Mouse (Mus musculus) retina, embryonic 14.5 days (tissue): ENCODE data around the gene Gabrd.

Experiments
- DNase-seq: peaks from one replicate; pipeline ENCODE4 v3.0.0-alpha.2; 2015; ENCODE audit warnings: low spot score

The Gabrd gene

DNA sequence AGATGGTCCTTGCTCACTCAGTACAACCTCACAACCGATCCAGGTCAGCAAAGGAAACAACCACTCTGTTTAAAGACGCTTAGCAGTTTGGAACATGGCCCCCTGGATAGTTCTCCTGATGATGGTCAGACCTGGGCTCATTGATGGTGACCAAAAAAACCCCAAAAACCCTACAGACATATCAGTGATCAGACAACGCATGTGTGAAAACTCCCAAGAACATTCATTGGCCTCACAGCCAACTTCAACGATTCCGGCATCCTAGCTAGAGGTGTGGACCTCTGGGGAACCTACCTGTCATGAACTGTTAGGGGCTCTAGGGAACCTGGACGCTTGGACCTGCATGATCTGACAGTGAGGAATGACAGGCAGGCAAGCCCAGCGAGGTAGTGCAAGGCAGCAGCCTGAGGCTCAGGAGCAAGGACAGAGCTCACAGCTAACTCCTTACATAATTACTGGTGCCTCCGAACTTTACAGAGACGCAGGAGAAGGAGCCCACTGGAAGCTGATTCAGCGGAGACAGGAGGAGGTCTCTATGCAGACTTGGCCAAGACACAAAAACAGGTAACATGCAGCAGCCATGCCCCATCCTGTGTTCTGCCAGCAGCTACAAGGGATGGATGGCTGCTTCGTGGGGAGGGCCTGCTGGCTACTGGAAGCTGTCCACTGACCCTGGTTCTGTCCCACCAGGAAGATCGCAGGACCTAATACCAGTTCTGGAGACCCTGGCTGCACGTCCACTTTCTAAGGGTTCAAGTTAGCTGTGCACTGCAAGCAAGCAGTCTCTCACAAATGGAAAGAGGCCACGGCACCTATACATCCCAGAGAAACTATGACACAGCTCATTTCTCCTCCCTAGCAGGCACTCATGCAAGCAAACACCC, 54.3 kb downstream of the Gabrd start:
- no peak for DNase-seq

DNA sequence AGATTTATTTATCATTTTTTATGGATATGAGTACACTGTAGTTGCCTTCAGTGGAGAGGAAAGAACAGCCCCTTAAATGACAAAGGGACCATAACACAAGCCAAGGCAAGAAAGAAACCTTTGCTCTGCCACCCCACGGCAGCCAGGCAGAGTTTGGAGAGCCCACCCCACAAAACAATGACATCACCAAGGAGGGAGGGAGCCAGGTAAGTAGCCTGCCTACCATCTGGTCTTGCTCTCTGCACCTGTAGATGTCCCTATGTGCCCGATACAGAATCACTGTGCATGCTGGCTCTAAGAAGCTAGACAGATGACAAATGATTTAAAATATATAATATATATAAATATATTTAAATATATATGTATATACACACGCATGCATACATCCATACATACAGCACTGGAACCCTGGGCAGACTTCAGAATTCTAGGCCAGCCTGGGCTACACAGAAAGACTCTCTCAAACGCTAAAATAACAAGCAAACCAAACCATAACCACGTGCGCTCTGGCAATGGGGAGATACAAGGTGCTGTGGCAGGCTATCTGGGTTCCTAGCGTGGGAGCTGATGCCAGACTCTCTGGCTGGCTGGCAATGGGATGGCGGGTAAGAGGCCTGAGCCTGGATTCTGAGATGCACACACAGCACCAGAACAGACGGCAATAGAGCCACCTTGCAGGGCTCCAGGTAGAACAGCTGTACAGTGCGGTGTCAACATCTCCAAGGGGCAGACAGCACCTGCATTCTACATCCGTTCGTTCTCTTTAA, 61.4 kb downstream of the Gabrd start:
- DNase-seq, result no peak
